Mouse (Mus musculus) retina, postnatal 7 days (tissue): ENCODE data around the gene Akr7a5.

Experiments
- DNase-seq: peaks from one replicate; pipeline ENCODE4 v3.0.0-alpha.2; 2012; ENCODE audit warnings: low read depth, low spot score

The Akr7a5 gene

DNA sequence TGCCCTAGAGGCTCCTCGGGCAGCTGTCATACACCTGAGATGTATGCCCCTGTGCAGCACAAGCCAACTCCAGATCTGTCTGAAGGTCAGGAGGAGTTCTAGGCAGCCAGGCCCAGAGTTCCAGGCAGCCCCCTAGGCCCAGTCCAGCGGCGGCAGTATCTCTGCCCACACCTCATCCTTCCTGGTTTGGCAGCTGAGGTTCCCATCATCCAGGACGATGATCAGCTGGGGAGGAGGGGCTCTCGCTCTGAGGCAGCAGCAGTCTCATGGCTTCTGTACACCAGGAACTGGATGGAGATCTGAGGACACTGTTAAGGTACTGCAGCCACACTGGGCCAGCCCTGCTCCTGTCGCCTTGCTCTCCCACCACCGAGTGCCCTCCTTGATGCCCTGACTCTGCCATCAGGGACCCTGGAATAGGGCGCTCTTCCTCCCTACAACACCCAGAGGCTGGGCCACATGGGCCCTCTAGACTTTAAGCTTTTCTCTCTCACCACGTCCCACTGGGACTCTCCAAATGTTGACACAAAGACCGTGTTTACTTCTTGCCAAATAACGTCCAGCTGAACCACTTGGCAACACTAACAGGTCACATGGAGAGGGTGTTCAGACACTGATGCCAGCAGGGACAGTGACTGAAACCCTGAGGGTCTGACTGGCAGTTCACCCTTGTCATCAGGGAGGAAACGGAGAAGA is 11.7 kb upstream of the Akr7a5 start:
- no peak for DNase-seq

- no peak for DNase-seq
These were observed 8.8 kb upstream of the Akr7a5 start for GRCm38 (mm10) chr4:139301780-139302179.

- no peak for DNase-seq
These were observed 8.3 kb upstream of the Akr7a5 start for GRCm38 (mm10) chr4:139302241-139302640.

- no peak for DNase-seq
These were observed 5.0 kb upstream of the Akr7a5 start for GRCm38 (mm10) chr4:139305521-139305920.

DNA sequence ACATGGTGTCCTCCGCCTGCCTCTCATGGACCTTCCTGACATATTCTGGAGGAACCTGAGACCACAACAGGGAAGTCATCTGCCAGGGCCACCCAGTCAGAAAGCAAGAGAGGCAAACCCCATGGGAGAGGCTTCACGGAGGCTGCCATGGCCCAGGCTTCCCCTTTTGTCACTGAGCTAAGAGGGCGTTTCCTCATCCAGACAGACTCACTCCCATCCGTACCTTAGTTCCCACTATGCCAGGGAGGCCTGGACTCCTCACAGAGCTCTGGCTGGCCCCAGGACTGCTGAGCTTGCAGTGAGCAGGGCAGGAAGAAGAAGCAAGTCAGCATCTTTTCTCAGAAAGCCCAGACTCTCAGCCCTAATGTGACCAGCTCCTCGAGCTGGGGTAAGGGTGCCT is 2.6 kb upstream of the Akr7a5 start:
- DNase-seq, result no peak

DNA sequence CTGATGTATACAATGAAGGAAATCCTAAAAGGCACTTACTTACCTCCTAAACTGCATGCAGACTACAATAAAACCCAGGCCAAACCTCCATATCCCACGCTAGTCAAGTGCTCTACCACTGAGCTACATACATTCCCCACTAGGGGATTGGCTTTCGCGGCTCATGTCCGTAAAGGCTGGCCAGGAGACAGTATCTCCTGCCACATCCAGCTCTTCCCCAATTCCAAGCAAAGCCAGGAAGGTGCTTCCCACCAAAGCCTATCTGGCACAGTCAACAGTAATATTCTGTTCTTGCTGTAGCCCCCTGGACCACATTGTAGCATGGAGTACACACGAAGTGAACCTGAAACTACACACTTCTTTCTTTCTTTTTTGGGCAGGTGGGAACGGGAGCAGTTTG is 893 bp upstream of the Akr7a5 start:
- DNase-seq, result no peak

GRCm38 (mm10) chr4:139310899-139311701 is 556 bp downstream of the Akr7a5 start:
- DNase-seq, result no peak

DNA sequence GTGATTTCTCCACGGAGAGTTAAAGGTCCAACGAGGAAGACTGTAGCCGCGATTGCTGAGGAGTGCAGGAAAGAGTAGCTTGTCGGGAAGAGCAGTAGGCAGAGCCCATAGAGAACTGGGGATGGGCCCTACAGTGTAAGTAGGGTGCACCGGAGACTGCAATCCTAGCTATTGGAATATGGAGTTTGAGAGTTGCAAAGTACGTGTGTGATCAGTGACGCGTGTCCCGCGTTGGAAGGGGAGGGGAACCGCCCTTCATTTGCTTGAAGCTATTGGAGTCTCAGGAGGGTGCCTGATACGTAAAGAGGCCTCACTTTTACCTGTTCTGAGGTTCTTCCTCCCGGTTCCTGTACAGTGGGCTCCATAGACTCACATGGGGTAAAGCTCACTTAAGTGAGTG is 1.2 kb downstream of the Akr7a5 start:
- DNase-seq, result no peak

- DNase-seq, result no peak
These were observed 2.1 kb downstream of the Akr7a5 start for GRCm38 (mm10) chr4:139312632-139313031.

DNA sequence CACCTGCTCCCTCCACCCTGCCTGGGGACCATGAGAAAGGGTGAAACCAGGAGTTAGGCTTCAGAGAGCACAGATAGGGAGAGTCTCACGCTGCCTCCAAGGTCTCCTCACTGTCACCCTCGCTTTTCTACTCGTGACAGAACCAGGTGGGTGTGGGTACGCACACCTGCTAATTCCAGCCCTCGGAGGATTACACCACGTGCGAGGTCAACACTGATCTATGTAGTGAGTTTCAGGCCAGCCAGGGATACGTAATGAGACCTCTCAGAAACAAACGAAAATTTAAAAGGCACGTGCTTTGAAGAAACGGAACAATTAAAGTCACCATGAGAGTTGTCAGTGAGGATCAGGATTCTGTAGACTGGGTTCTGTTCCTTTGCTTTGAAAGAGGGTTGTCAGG is 7.9 kb downstream of the Akr7a5 start:
- DNase-seq, result no peak

- no peak for DNase-seq
These were observed 9.2 kb downstream of the Akr7a5 start for GRCm38 (mm10) chr4:139319740-139320139.

GRCm38 (mm10) chr4:139330605-139331004 is 20.1 kb downstream of the Akr7a5 start:
- peak; percentile 46 for DNase-seq

DNA sequence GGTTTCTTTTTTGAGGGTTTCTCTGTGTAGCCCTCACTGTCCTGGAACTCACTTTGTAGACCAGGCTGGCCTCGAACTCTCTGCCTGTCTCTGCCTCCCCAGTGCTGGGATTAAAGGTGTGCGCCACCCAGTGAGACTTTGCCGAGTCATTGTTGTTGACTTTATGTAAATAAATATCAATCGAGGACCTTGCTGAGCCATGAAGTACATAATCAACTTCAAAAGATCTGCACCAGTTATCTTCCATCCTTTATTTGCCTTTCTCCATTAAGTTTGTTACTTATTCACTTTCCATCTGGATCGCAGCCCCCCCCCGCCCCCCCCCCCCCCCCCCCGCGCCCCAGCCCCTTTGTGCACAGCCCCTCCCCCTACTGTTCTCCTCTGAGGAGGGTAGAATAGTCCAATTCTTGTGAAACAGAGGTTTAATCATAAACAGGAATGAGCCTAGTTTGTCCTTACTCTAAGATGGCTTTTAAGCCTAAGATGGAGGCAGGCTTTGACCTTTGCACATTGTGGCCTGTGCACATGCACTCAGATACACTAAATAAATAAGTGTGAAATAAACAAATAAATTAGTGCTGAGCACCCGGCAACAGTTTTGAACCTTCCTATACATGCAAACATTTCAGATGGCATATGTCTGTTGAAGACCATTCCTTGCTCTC is 24.2 kb downstream of the Akr7a5 start:
- DNase-seq, result no peak

DNA sequence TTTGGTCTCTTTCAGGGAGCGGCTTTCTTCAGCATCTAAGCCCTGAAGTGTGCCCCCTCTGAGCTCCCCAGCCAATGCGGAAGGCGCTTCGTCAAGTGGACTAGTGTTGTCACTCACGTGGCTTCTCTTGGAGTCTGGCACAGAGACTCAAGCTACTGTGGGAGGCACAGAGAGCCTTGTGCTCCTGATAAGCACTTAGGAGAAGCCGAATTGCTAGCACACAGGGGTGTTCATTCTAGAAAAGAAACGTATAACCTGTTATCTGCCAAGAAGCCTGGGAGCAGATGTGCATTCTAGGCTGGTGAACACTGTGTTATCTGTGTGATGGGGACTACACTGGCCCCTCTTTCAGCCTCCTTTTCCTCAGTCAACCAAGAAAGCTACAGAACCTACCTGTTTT is 25.0 kb downstream of the Akr7a5 start:
- DNase-seq, result no peak

- peak; percentile 56 for DNase-seq
These were observed 26.4 kb downstream of the Akr7a5 start for GRCm38 (mm10) chr4:139336822-139337483.

- DNase-seq, result no peak
These were observed 27.6 kb downstream of the Akr7a5 start for GRCm38 (mm10) chr4:139338145-139338544.

GRCm38 (mm10) chr4:139340835-139341234 is 30.3 kb downstream of the Akr7a5 start:
- no peak for DNase-seq

DNA sequence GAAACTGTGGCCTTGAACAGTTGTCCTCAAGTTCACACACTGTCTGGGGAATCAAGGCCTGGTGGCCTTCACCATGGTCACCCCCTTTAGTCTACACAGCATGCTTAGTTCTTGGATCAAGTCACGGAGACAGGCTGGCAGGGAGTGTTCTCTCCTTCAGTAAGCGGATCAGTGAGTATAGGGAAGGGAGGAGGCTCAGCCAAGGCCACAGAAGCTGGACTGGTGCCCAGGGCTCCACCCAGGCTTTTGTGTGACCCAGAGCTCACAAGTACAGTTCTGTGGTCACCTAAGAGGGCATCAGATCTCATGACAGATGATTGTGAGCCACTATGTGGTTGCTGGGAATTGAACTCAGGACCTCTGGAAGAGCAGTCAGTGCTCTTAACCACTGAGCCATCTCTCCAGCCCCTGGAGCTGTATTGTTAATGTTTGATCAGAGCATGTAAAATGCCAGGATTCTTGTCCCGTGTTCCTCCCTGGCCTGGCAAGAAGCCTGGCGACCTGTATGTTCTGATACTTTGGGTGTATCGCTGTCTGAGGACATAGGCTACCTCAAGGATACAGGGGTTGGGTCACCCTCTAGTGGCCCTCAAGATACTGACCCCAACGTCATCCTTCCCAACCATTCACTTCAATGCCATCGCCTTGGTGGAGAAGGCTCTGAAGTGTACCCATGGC is 31.2 kb downstream of the Akr7a5 start:
- DNase-seq, result peak; percentile 33

DNA sequence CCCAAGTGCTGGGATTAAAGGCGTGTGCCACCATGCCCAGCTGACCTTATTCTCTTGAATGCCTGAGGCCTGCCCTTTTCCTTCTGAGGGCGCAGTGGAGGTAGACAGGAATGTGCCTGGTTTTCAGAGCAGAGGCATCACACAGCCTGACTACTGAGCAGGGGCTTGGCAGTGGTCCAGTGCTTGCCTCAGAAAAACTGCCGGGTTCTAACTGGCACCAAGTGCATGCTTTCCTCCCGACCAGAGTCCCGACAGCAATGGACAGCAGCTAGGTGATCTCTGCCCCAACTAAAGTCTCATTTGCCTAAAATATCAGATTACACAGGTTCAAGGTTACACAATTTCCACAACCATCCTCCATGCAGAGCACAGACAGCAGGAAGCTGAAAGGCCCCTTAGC is 33.2 kb downstream of the Akr7a5 start:
- no peak for DNase-seq

DNA sequence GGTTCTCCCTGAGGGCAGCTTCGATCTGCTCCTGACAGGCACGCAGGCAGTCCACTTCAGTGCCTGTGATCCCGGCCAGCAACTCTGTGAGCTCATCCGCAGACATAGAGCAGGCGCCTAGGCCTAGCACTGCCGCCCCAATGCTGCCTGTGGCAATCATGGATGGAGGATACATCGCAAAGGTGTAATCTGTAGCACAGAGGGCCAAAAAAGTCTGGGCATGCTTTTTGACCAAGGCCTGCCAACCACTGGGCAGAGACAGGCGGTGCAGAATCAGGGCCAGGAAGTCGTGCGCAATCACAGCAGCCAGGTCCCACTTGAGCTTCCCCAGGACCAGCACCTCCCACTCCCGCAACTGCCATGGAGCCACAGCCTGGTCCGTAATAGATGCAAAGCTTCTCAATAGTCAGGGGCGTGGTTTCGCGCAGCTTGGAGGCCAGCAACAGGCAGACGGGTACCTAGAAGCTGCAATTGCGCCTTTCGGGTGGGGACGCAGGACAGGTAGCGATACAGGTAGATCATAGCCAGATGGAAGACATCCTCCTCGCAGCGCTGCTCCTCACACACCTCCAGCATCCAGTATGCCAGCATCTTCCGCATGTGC is 35.0 kb downstream of the Akr7a5 start:
- DNase-seq, result no peak
